Mouse (Mus musculus): Measurements from ENCODE around the gene Nrg4. TPM values are rescaled to one million over a fixed set of nuclear protein-coding genes. Genes with fewer than 3 reads are reported as not detected.

Nrg4 gene
- polyA plus RNA-seq, 1 experiment from 2014 or later, result 1.6 TPM

- TF ChIP-seq EP300 (optimal IDR thresholded peaks at IDR 0.05) (no peak), CTCF (IDR thresholded peaks at IDR 0.05; ENCODE audit: low read depth) (0 out of 2 replicates have a peak, but pooled peaks have one; percentile 15)
- WGBS, result 16% methylated on average over 18 of the region's 18 CpGs
- Histone ChIP-seq H3K9me3 (ENCODE audit: control insufficient read depth, low read length) (no peaks in the 10 kb centered on the region), H3K4me1 (replicated peaks; ENCODE audit: control insufficient read depth, insufficient read depth) (no peaks in the 10 kb centered on the region), H3K27me3 (ENCODE audit: control insufficient read depth, insufficient read depth, low read length) (0 out of 2 replicates have a peak, but pooled peaks cover 2% of the 10 kb centered on the region), H3K4me2 (replicated peaks; ENCODE audit: low read depth) (peak overlapping the region; percentile 90), H3K9ac (ENCODE audit: low read length) (peak overlapping the region; percentile 61), H3K4me3 (ENCODE audit: low read depth, low read length) (peak overlapping the region; percentile 71), H3K27ac (replicated peaks) (no peak overlapping the region), H3K36me3 (ENCODE audit: control insufficient read depth, insufficient read depth, low read length) (no peaks in the 10 kb centered on the region)
- ATAC-seq (ENCODE audit: low FRiP score, low TSS enrichment) (no peak), DNase-seq (ENCODE audit: low spot score) (no peak)
Measured at GRCm38 (mm10) chr9:55325564-55326514, 805 bp downstream of the Nrg4 start.

GRCm38 (mm10) chr9:55325061-55325460 is 1.6 kb downstream of the Nrg4 start:
- Histone ChIP-seq H3K4me1 (replicated peaks; ENCODE audit: control insufficient read depth, insufficient read depth) (no peaks in the 10 kb centered on the region), H3K4me3 (ENCODE audit: low read depth, low read length) (no peak overlapping the region), H3K9me3 (ENCODE audit: control insufficient read depth, low read length) (no peaks in the 10 kb centered on the region), H3K27me3 (ENCODE audit: control insufficient read depth, insufficient read depth, low read length) (0 out of 2 replicates have a peak, but pooled peaks cover 2% of the 10 kb centered on the region), H3K4me2 (replicated peaks; ENCODE audit: low read depth) (no peak overlapping the region), H3K36me3 (ENCODE audit: control insufficient read depth, insufficient read depth, low read length) (no peaks in the 10 kb centered on the region), H3K9ac (ENCODE audit: low read length) (no peak overlapping the region), H3K27ac (replicated peaks) (no peak overlapping the region)
- no peak for ATAC-seq (ENCODE audit: low FRiP score, low TSS enrichment)
- TF ChIP-seq CTCF (IDR thresholded peaks at IDR 0.05; ENCODE audit: low read depth) (no peak), EP300 (optimal IDR thresholded peaks at IDR 0.05) (no peak)
- DNase-seq (ENCODE audit: low spot score), result no peak
- 21% methylated on average over 1 of the region's 1 CpGs for WGBS

GRCm38 (mm10) chr9:55324516-55324915 is 2.1 kb downstream of the Nrg4 start:
- H3K4me1 ChIP-seq (replicated peaks; ENCODE audit: control insufficient read depth, insufficient read depth), result no peaks in the 10 kb centered on the region
- TF ChIP-seq CTCF (IDR thresholded peaks at IDR 0.05; ENCODE audit: low read depth) (peak; percentile 49), EP300 (optimal IDR thresholded peaks at IDR 0.05) (no peak)
- H3K27me3 ChIP-seq (ENCODE audit: control insufficient read depth, insufficient read depth, low read length), result 0 out of 2 replicates have a peak, but pooled peaks cover 2% of the 10 kb centered on the region
- no peak overlapping the region for H3K27ac ChIP-seq (replicated peaks)
- 53% methylated on average over 10 of the region's 10 CpGs for WGBS
- no peak overlapping the region for H3K4me3 ChIP-seq (ENCODE audit: low read depth, low read length)
- no peak for DNase-seq (ENCODE audit: low spot score)
- H3K36me3 ChIP-seq (ENCODE audit: control insufficient read depth, insufficient read depth, low read length), result no peaks in the 10 kb centered on the region
- no peak overlapping the region for H3K9ac ChIP-seq (ENCODE audit: low read length)
- H3K4me2 ChIP-seq (replicated peaks; ENCODE audit: low read depth), result no peak overlapping the region
- no peaks in the 10 kb centered on the region for H3K9me3 ChIP-seq (ENCODE audit: control insufficient read depth, low read length)
- no peak for ATAC-seq (ENCODE audit: low FRiP score, low TSS enrichment)

- 57% methylated on average over 8 of the region's 8 CpGs for WGBS
- Histone ChIP-seq H3K36me3 (ENCODE audit: control insufficient read depth, insufficient read depth, low read length) (no peaks in the 10 kb centered on the region), H3K27ac (replicated peaks) (no peak overlapping the region), H3K4me2 (replicated peaks; ENCODE audit: low read depth) (no peak overlapping the region), H3K4me1 (replicated peaks; ENCODE audit: control insufficient read depth, insufficient read depth) (no peaks in the 10 kb centered on the region), H3K27me3 (ENCODE audit: control insufficient read depth, insufficient read depth, low read length) (0 out of 2 replicates have a peak, but pooled peaks cover 2% of the 10 kb centered on the region), H3K9me3 (ENCODE audit: control insufficient read depth, low read length) (no peaks in the 10 kb centered on the region), H3K9ac (ENCODE audit: low read length) (no peak overlapping the region), H3K4me3 (ENCODE audit: low read depth, low read length) (no peak overlapping the region)
- DNase-seq (ENCODE audit: low spot score), result no peak
- TF ChIP-seq CTCF (IDR thresholded peaks at IDR 0.05; ENCODE audit: low read depth), result no peak
- no peak for ATAC-seq (ENCODE audit: low FRiP score, low TSS enrichment)
Measured at GRCm38 (mm10) chr9:55324085-55324484, 2.6 kb downstream of the Nrg4 start.

GRCm38 (mm10) chr9:55322641-55323040 is 4.0 kb downstream of the Nrg4 start:
- no peaks in the 10 kb centered on the region for H3K4me1 ChIP-seq (replicated peaks; ENCODE audit: control insufficient read depth, insufficient read depth)
- no peak overlapping the region for H3K27ac ChIP-seq (replicated peaks)
- no peak for DNase-seq (ENCODE audit: low spot score)
- H3K9me3 ChIP-seq (ENCODE audit: control insufficient read depth, low read length), result no peaks in the 10 kb centered on the region
- ATAC-seq (ENCODE audit: low FRiP score, low TSS enrichment), result no peak
- no peaks in the 10 kb centered on the region for H3K27me3 ChIP-seq (ENCODE audit: control insufficient read depth, insufficient read depth, low read length)
- no peak overlapping the region for H3K9ac ChIP-seq (ENCODE audit: low read length)
- TF ChIP-seq CTCF (IDR thresholded peaks at IDR 0.05; ENCODE audit: low read depth) (no peak), EP300 (optimal IDR thresholded peaks at IDR 0.05) (no peak)
- WGBS, result 30% methylated on average over 1 of the region's 1 CpGs
- H3K4me3 ChIP-seq (ENCODE audit: low read depth, low read length), result no peak overlapping the region
- H3K36me3 ChIP-seq (ENCODE audit: control insufficient read depth, insufficient read depth, low read length), result no peaks in the 10 kb centered on the region
- no peak overlapping the region for H3K4me2 ChIP-seq (replicated peaks; ENCODE audit: low read depth)
